Mouse (Mus musculus) megakaryocyte, adult 5-6 weeks (primary cell): ENCODE measurements around the gene Cd2bp2. TPM values are rescaled to one million over a fixed set of nuclear protein-coding genes. Genes with fewer than 3 reads are reported as not detected.
"Not testable (repeated sequence)": the region's sequence is repeated elsewhere in the genome, so short reads cannot be mapped to it uniquely, and the experiment has no call there.

Experiments used
- ATAC-seq: 2 replicates; pipeline ENCODE4 v1.8.0; 2016; ENCODE audit warnings: mild to moderate bottlenecking, inconsistent platforms; ENCODE audit not compliant: poor library complexity, severe bottlenecking
- total RNA-seq, 2 experiments: library from RNA; stranded (forward) in 1 of 2; stranded (reverse) in 1 of 2; fragments of 153-499, 151-499 nt in 1 of 2; fragments of 221-1000, 200-1000 nt in 1 of 2; gene quantifications; 2 replicates each; pipeline versions ENCODE4 v1.2.3 to v1.2.4; 2015 to 2017

Gene Cd2bp2
- total RNA-seq, 2 experiments from 2014 or later = 19.0 to 57.5 TPM

- no peak for ATAC-seq
These were observed 1.7 kb downstream of the Cd2bp2 start for GRCm38 (mm10) chr7:127194011-127194632.

- ATAC-seq = no peak
These were observed 2.9 kb downstream of the Cd2bp2 start for GRCm38 (mm10) chr7:127192989-127193388.

GRCm38 (mm10) chr7:127190672-127191071, 5.2 kb downstream of the Cd2bp2 start:
- ATAC-seq = no peak

- no peak for ATAC-seq
These were observed 7.3 kb downstream of the Cd2bp2 start for GRCm38 (mm10) chr7:127188305-127189276.

GRCm38 (mm10) chr7:127187351-127187750, 8.5 kb downstream of the Cd2bp2 start:
- ATAC-seq = no peak

GRCm38 (mm10) chr7:127185601-127186000, 10.2 kb downstream of the Cd2bp2 start:
- peak; percentile 54 for ATAC-seq

- no peak for ATAC-seq
These were observed 11.1 kb downstream of the Cd2bp2 start for GRCm38 (mm10) chr7:127184720-127185119.

- ATAC-seq = peak; percentile 63
These were observed 12.0 kb downstream of the Cd2bp2 start for GRCm38 (mm10) chr7:127183828-127184227.

- no peak for ATAC-seq
These were observed 12.5 kb downstream of the Cd2bp2 start for GRCm38 (mm10) chr7:127183345-127183744.

- ATAC-seq = not testable (repeated sequence)
These were observed 14.1 kb downstream of the Cd2bp2 start for GRCm38 (mm10) chr7:127181724-127182123.

- ATAC-seq = peak; percentile 52
These were observed 15.1 kb downstream of the Cd2bp2 start for GRCm38 (mm10) chr7:127180783-127181182.

- ATAC-seq = no peak
These were observed 18.9 kb downstream of the Cd2bp2 start for GRCm38 (mm10) chr7:127176937-127177336.

GRCm38 (mm10) chr7:127166501-127166900, 29.3 kb downstream of the Cd2bp2 start:
- peak; percentile 47; the same call in 1 of the 2 replicates for ATAC-seq

- peak; percentile 44 for ATAC-seq
These were observed 30.0 kb downstream of the Cd2bp2 start for GRCm38 (mm10) chr7:127165607-127166493.

- peak; percentile 27; the same call in 1 of the 2 replicates for ATAC-seq
These were observed 31.8 kb downstream of the Cd2bp2 start for GRCm38 (mm10) chr7:127164002-127164401.

GRCm38 (mm10) chr7:127162546-127162945, 33.3 kb downstream of the Cd2bp2 start:
- ATAC-seq = peak; percentile 36; the same call in 1 of the 2 replicates

- peak; percentile 72 for ATAC-seq
These were observed 38.3 kb downstream of the Cd2bp2 start for GRCm38 (mm10) chr7:127157548-127157947.

GRCm38 (mm10) chr7:127153477-127153876, 42.4 kb downstream of the Cd2bp2 start:
- ATAC-seq = no peak

GRCm38 (mm10) chr7:127152464-127152863, 43.4 kb downstream of the Cd2bp2 start:
- no peak for ATAC-seq

GRCm38 (mm10) chr7:127147901-127148300, 47.9 kb downstream of the Cd2bp2 start:
- no peak for ATAC-seq

GRCm38 (mm10) chr7:127146267-127146603, 49.6 kb downstream of the Cd2bp2 start:
- no peak for ATAC-seq
